Mouse (Mus musculus) limb, embryonic 11.5 days (tissue): ENCODE data around the gene Crtc1. TPM values are rescaled to one million over a fixed set of nuclear protein-coding genes. Genes with fewer than 3 reads are reported as not detected.
A peak's percentile ranks its signal among the peaks of the same experiment; 100 is the strongest.

Experiments used
- ATAC-seq: fragments of 200-750 bp; cut with Nextera tagmentation; 2 replicates; pipeline ENCODE4 v1.8.0; 2017; ENCODE audit warnings: low read depth; ENCODE audit not compliant: insufficient number of reproducible peaks, low FRiP score, low TSS enrichment
- DNase-seq: peaks from one replicate; pipeline ENCODE4 v3.0.0-alpha.2; 2015; ENCODE audit warnings: low spot score
- H3K27ac ChIP-seq: fragments of 300-500 bp; sonication (generic); replicated peaks from 2 replicates; pipeline ENCODE4 v1.5.1; 2014; ENCODE audit warnings: low read depth, mild to moderate bottlenecking, low read length
- H3K27me3 ChIP-seq: fragments of 300-500 bp; sonication (generic); 2 replicates; pipeline ENCODE4 v1.6.1; 2014; ENCODE audit warnings: mild to moderate bottlenecking, low read length, mixed read lengths; ENCODE audit not compliant: control insufficient read depth, insufficient read depth
- H3K36me3 ChIP-seq: fragments of 300-500 bp; sonication (generic); 2 replicates; pipeline ENCODE4 v1.6.1; 2014; ENCODE audit warnings: mild to moderate bottlenecking, low read length, moderate library complexity, mixed read lengths; ENCODE audit not compliant: control insufficient read depth, insufficient read depth
- H3K4me1 ChIP-seq: fragments of 300-500 bp; sonication (generic); 2 replicates; pipeline ENCODE4 v1.6.1; 2014; ENCODE audit warnings: low read length, mixed read lengths; ENCODE audit not compliant: control insufficient read depth, insufficient read depth
- H3K4me2 ChIP-seq: fragments of 300-500 bp; sonication (generic); 2 replicates; pipeline ENCODE4 v1.6.1; 2014; ENCODE audit warnings: low read depth, mild to moderate bottlenecking, moderate library complexity; ENCODE audit not compliant: severe bottlenecking
- H3K4me3 ChIP-seq: fragments of 300-500 bp; sonication (generic); 2 replicates; pipeline ENCODE4 v1.5.1; 2014; ENCODE audit warnings: low read depth, low read length
- H3K9ac ChIP-seq: fragments of 300-500 bp; sonication (generic); 2 replicates; pipeline ENCODE4 v1.6.1; 2014; ENCODE audit warnings: mild to moderate bottlenecking, low read length
- H3K9me3 ChIP-seq: fragments of 300-500 bp; sonication (generic); 2 replicates; pipeline ENCODE4 v1.6.1; 2016; ENCODE audit warnings: low read length; ENCODE audit not compliant: control insufficient read depth
- WGBS: fragments of 180-500 bp; shearing (Covaris S2); extraction: QIAGEN DNeasy Blood & Tissue Kit; methylation state at CpG from one replicate; pipeline ENCODE4 v1.1.7; 2014; 5-methylcytosine and 5-hydroxymethylcytosine counted together
- polyA plus RNA-seq: library from polyadenylated mRNA; unstranded; fragments of >200 nt; fragmentation: Nextera tagmentation; extraction: Ambion mirVana; gene quantifications from 2 replicates; pipeline ENCODE4 v1.2.1, GENCODE M21; 2014

The Crtc1 gene
- polyA plus RNA-seq, 1 experiment from 2014 or later: 16.6 TPM

DNA sequence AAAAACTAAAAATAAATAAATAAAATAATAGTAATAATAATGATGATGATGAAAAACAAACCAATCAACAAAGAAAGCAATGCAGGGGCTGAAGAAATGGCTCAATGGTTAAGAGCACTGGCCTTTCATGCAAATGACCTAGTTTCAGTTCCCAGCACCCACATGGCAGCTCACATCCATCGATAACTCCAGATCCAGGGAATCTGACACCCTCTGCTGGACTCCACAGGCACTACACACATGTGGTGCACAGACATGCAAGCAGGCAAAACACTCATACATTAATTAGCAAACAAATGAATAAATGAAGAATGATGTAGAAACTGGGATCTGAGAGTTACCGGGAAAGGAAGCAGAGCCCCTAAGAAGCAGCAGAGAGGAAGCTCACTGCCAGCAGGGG is 20.3 kb upstream of the Crtc1 start:
- ATAC-seq (no peak), DNase-seq (no peak)
- no peaks in the 10 kb centered on the region for H3K9me3 ChIP-seq
- H3K4me3 ChIP-seq: no peak overlapping the region
- 97% methylated on average over 2 of the region's 2 CpGs for WGBS
- no peak overlapping the region for H3K9ac ChIP-seq
- no peaks in the 10 kb centered on the region for H3K36me3 ChIP-seq
- H3K27me3 ChIP-seq: no peaks in the 10 kb centered on the region
- H3K27ac ChIP-seq: no peak overlapping the region
- peaks cover 11% of the 10 kb centered on the region for H3K4me1 ChIP-seq
- H3K4me2 ChIP-seq: no peak overlapping the region

DNA sequence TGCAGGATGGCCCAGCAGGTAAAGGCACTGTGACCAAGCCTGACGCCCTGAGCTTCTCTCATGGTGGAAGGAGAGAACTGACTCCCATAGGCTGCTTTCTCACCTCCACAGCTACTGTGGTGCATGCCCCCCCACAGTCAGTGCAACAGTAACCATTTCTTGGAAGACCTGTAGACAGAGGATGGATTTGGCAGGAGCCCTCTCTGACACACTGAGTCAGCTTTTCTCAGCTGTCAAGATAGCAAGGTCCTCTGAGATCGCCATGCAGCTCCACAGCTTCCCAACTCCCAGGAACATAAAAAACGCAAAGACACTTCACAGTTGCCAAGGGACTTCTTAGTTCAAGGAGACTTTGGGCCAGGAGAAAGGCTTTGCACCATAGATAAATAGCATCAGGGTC is 19.1 kb upstream of the Crtc1 start:
- Histone ChIP-seq H3K36me3 (no peaks in the 10 kb centered on the region), H3K27me3 (no peaks in the 10 kb centered on the region), H3K9me3 (no peaks in the 10 kb centered on the region), H3K4me2 (no peak overlapping the region), H3K4me3 (no peak overlapping the region), H3K27ac (no peak overlapping the region), H3K4me1 (peaks cover 11% of the 10 kb centered on the region), H3K9ac (no peak overlapping the region)
- DNase-seq (no peak), ATAC-seq (no peak)
- 83% methylated on average over 3 of the region's 3 CpGs for WGBS

DNA sequence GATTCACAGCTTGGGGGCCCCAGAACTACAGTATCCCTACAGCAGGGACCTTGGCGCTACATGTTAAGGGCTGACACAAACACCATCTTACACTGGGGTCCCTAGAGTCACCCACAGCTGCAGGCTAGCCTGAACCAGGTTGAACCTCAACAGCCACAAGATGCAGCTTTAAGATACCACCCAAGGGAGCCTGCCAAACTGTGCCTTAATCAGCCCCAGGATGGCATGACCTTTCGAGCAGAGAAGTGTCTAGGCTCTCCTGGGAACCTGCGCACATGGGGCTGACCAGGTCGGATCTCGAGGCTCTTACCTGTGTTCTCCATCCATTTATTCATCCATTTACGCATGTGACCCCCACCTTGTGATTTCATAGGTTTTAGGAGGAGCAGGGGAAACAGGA is 18.5 kb upstream of the Crtc1 start:
- Histone ChIP-seq H3K36me3 (no peaks in the 10 kb centered on the region), H3K4me3 (no peak overlapping the region), H3K4me2 (no peak overlapping the region), H3K9ac (no peak overlapping the region), H3K4me1 (peaks cover 13% of the 10 kb centered on the region), H3K27me3 (no peaks in the 10 kb centered on the region), H3K27ac (no peak overlapping the region), H3K9me3 (no peaks in the 10 kb centered on the region)
- 86% methylated on average over 6 of the region's 6 CpGs for WGBS
- DNase-seq (no peak), ATAC-seq (no peak)

GRCm38 (mm10) chr8:70456996-70457395 is 17.6 kb upstream of the Crtc1 start:
- Histone ChIP-seq H3K4me2 (no peak overlapping the region), H3K36me3 (no peaks in the 10 kb centered on the region), H3K9ac (no peak overlapping the region), H3K27ac (no peak overlapping the region), H3K4me3 (no peak overlapping the region), H3K4me1 (peaks cover 10% of the 10 kb centered on the region), H3K9me3 (no peaks in the 10 kb centered on the region), H3K27me3 (peaks cover 3% of the 10 kb centered on the region; the same call in 1 of the 2 replicates)
- 94% methylated on average over 1 of the region's 1 CpGs for WGBS
- ATAC-seq (no peak), DNase-seq (no peak)

DNA sequence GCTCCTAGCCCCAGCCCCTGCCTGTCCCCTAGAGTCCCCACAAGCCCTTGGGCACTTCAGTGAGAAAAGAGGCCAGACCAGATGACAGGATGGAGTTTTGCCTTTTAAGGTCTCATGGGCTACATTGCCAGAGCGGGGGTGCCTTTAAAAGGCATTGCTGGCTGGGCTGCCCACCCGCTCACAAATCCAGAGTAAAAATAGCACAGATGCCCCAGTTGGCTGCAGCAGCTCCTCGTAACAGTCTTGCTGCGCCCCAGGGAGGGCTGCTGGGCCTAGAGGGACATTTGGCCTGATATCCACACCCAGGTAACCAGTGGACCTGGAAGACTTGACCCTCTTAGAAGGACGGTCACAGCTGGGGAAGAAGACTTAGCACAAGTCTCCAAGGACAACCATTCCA is 14.5 kb upstream of the Crtc1 start:
- Histone ChIP-seq H3K4me3 (no peak overlapping the region), H3K9me3 (no peaks in the 10 kb centered on the region), H3K4me1 (peaks cover 9% of the 10 kb centered on the region), H3K9ac (no peak overlapping the region), H3K36me3 (no peaks in the 10 kb centered on the region; the same call in 1 of the 2 replicates), H3K27me3 (peaks cover 3% of the 10 kb centered on the region; the same call in 1 of the 2 replicates), H3K4me2 (no peak overlapping the region), H3K27ac (no peak overlapping the region)
- WGBS: 84% methylated on average over 5 of the region's 5 CpGs
- DNase-seq (no peak), ATAC-seq (no peak)

DNA sequence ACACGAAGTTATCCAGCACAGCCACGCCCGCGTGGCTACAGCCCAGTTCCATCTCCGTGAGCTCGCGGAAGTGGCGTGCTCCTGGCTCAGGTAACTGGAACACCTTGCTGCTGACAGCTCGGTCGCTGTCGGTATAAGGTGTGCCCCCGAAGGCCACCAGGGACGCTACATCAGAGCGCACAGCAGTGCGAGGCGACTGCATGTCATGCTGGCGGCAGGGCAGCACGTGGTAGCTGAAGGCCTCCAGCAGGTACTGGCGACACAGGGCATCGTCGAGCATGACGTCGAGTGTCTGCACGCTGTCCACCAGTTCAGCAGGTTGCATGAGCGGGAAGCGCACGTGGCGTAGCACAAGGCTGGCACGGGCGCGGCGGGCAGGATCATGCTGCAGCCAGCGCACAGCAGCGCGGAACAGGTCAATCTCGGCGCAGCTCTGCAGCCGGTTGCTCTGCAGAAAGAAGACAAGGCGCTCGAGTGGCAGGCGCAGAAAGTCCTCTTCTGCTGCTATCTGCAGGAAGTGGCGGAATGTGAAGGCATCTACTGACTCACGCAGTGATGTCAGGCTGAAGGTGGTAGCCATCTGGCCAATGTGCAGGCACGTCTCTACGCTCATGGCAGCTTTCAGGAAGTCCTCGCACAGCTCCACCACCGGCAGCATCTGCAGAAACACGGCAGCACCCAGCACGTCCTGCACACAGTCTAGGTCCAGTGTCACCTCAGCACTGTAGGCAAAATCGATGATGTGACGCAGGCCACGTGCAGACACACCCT is 13.0 kb upstream of the Crtc1 start:
- no peak overlapping the region for H3K4me3 ChIP-seq
- ATAC-seq: no peak
- no peak for DNase-seq
- H3K9me3 ChIP-seq: no peaks in the 10 kb centered on the region
- peaks cover 3% of the 10 kb centered on the region; the same call in 1 of the 2 replicates for H3K27me3 ChIP-seq
- no peaks in the 10 kb centered on the region; the same call in 1 of the 2 replicates for H3K36me3 ChIP-seq
- H3K9ac ChIP-seq: no peak overlapping the region
- H3K4me1 ChIP-seq: peaks cover 20% of the 10 kb centered on the region
- H3K4me2 ChIP-seq: no peak overlapping the region
- no peak overlapping the region for H3K27ac ChIP-seq
- WGBS: 59% methylated on average over 52 of the region's 52 CpGs

- no peak overlapping the region for H3K4me2 ChIP-seq
- no peaks in the 10 kb centered on the region for H3K9me3 ChIP-seq
- H3K27ac ChIP-seq: 0 out of 2 replicates have a peak overlapping the region, but pooled peaks have one; percentile 14
- H3K36me3 ChIP-seq: no peaks in the 10 kb centered on the region; the same call in 1 of the 2 replicates
- no peak overlapping the region for H3K4me3 ChIP-seq
- peaks cover 3% of the 10 kb centered on the region; the same call in 1 of the 2 replicates for H3K27me3 ChIP-seq
- 0 out of 2 replicates have a peak overlapping the region, but pooled peaks have one; percentile 27 for H3K9ac ChIP-seq
- ATAC-seq: no peak
- H3K4me1 ChIP-seq: peaks cover 18% of the 10 kb centered on the region
- 78% methylated on average over 19 of the region's 19 CpGs for WGBS
- no peak for DNase-seq
These were observed 8.5 kb upstream of the Crtc1 start for GRCm38 (mm10) chr8:70447639-70448420.

DNA sequence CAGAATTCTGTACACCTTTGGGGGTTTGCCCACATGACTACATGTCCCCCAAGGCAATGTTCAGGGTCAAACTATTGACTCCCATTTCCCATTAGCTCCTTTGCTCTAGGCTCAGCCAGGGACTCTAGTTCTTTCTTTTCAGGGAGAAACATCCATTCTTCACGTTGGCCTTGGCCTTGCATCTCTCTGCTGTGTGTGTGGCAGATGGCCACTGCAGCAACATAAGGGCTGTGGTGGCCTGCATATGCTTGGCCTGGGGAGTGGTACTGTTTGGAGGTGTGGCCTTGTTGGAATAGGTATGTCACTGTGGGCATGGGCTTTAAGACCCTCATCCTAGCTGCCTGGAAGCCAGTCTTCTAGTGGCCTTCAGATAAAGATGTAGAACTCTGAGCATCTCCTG is 6.6 kb upstream of the Crtc1 start:
- Histone ChIP-seq H3K4me3 (no peak overlapping the region), H3K4me2 (no peak overlapping the region), H3K27me3 (no peaks in the 10 kb centered on the region), H3K9me3 (no peaks in the 10 kb centered on the region), H3K27ac (no peak overlapping the region), H3K36me3 (no peaks in the 10 kb centered on the region), H3K4me1 (peaks cover 18% of the 10 kb centered on the region), H3K9ac (no peak overlapping the region)
- WGBS: 63% methylated on average over 1 of the region's 1 CpGs
- ATAC-seq (no peak), DNase-seq (no peak)
